Mouse (Mus musculus): ENCODE data around the gene Ctnnb1.

Gene Ctnnb1

DNA sequence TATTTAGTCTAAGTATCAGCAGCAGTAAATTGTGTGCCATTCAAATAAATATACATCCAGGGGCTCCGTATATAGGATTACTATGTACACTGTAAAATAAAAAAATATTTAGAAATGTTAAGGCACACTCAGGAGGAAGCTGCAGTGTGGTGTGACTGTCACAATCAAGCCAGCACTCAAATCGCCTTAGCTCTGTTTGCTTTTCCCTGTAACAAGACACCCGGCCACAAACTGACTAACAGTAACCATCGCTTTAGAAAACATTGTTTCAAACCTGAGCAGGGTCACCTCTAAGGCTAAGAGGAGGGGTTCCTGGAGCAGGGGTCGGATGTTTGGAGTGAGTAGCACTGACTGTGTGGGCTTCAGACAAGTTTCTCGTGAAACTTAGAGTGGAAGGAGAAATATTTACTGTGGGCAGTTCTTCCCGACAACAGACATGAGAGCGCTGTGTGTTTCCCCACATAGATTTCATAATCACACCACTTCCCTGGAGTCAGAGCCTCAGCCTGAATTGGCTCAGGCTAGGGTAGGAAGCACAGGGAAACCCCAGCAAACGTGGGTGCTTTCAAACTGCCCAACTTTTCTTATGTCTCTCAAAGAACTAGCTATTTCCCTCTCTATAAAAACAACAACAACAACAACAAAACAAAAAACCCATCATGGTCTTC is 1.9 kb upstream of the Ctnnb1 start:
- no peak for DNase-seq (ENCODE audit: low spot score in 2 of 2)

DNA sequence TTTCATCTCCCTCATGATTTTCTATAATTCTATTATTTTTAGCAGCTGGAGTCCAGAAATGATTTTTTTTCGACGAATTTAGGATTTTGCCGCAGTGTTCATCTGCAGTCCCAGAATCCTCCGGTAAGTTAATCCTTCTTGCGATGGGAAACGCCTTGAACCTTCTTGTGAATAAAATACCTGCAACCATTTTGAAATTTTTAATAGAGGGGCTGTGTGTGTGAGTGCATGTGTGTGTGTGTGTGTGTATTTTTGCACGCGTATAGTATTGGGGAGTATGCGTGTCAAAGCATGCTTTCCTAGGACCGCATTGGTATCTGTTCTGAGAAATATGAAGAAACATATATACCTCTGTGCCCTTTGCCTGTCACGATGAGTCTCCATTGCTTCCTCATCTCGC is 1.0 kb downstream of the Ctnnb1 start:
- DNase-seq (ENCODE audit: low spot score in 2 of 2) = no peak

DNA sequence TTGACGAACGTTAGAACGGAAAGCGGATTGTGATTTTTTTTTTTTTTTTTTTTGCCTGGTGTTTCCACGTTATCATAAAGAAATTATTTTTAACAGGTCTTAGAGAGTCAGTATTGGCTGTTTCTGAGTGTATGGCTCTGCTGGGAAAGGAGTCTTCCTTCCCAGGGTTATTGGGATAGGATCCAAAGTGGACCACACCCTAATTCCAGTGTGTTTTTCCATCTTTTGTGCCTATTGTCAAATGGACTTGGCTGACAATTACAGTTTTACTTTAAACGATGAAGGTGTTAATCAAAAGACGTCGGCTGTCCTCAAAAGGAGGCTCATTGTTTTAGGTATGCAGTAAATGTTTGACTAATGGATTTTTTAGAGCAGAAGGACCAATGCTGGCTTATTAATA is 1.8 kb downstream of the Ctnnb1 start:
- no peak for DNase-seq (ENCODE audit: low spot score in 2 of 2)

DNA sequence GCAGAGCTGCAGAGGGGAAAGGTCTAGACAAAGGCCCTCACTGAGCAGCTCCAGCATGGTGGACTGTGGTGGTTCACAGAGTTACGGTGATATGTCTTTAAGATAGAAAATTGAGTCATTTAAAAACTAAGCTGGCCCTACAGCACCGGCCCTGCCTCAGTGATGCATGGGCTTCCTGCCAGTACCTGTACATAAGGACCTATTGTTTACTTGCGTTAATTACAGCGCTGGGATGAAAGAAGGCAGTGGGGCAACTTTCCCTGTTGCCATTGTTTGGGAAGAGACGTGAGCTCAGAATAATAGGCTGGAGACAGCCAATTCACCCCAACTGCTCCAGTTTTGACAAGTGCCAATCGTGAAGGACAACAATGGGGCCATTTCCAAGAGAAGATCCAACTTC is 3.4 kb downstream of the Ctnnb1 start:
- DNase-seq (ENCODE audit: low spot score in 2 of 2) = no peak

DNA sequence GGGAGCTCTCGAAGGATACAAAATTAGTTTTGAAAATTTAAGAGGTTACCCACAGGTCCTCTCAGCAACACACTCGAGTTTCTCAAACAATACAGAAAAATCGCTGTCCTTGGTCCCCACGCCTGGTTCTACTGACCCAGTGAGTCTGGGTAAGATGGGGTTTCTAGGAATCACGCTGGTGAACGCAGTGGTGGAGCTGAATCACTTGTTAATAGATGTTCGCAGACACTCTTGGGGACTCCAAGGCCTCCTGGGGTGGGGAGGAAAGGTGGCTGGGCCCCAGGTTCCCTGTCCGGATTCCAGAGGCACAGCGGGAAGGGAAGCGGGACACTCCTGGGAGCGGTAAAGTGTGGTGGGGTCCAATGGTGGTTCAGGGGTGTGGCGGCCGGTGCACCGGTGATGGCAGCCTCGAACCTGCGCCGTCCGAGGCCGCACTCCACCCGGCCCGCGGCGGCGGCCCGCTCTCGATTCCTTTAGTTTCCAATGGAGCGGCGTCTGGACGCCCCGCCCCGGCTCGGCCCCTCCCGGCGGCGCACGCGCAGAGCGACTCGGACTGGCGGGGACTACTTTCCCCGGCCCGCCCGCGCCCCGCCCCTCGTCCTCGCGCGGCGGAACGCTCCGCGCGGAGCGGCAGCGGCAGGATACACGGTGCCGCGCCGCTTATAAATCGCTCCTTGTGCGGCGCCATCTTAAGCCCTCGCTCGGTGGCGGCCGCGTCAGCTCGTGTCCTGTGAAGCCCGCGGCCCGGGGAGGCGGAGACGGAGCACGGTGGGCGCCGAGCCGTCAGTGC is 4.0 kb downstream of the Ctnnb1 start:
- peak; percentile 96 to 97 for DNase-seq (ENCODE audit: low spot score in 2 of 2)

DNA sequence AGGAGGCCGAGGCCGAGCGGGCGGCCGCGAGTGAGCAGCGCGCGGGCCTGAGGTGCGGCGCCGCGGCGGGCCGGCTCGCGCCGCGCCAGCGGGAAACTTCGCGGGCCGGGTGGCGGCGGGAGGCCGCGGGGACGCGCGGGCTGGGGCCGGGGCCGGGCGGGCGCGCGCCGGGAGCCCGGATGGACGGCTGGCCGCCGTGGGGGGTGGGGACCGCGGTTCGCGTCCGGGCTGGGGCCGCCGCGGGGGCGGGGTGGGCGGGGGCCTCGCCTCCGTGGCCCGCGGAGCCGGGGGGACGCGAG is 4.5 kb downstream of the Ctnnb1 start:
- DNase-seq (ENCODE audit: low spot score in 2 of 2) = no peak

DNA sequence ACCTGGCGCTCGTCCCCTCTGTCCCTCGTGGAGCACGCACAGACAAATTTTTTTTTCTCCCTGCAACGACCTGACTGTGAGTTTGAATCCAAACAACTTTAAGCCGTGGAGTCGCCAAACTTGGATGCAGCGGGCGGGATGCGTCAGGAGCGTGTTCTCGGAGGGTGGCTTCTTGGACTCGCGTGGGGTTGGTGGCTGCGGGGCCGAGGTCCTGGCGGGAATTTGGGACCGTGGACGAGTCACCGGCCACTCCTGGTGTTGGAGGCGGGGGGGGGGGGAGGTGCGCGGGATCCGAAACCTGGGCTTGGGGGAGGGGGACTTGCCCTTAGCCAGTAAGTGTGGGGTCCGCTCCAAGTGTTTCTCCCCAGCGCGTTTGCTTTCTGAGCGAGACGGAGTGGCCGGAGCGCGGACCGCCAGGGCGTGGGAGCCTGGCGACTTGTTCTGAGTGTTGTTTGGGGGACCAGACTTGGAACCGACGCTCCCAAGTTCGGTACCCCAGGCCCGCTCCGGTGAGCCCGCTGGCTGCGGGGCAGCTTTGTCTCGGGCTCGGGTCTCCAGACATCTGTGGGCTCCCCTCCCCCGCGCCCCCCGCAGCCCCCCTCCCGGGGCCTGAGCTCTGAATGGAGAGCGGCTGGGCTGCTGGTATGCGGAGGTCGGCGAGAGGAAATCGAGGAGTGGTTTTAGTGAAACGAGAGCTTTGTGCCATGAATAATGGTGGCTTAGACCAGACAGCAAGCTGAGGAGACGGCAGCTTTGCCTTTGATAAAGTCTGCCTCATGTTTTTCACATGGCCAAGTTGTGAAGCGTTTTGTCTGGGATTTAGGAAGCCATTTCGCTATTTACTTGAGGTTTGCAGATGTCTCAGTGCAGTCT is 5.1 kb downstream of the Ctnnb1 start:
- peak in 1 of 2 experiments; percentile 34 for DNase-seq (ENCODE audit: low spot score in 2 of 2)

DNA sequence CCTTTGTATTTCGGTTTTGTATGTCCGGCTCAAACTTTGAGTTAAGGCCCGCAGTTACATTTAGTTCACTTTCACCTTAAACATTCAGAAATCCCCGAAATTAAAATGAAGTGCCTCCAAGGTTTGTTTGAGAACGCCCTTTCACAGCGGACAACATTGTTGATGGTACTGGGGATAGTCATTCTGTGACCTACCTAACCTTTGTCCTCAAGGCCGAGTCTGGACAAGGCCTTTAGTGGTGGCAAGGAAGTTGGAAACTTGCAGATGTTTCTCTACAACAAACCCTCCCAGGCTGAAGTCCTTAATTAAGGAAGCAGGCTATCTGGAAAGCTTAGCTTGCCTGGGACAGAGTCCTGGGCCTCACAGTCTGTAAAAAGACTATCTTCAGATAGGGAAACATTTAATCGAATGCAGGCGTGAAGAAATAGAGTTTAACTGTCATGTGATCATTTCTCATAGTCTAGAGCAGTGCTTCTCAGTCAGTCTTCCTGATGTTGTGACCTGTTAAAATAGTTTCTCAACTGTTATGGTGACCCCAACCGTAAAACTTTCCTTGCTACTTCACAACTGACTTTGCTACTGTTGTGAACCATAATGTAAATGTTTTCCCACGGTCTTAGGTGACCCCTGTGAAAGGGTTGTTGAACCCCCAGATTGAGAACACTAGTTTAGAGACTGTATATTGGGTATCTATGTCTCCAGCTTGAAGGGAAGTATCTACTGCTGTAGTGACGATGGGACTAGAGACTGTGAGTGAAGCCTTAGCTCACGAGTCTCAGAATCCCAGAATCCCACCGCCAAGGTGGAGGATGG is 6.0 kb downstream of the Ctnnb1 start:
- no peak for DNase-seq (ENCODE audit: low spot score in 2 of 2)

DNA sequence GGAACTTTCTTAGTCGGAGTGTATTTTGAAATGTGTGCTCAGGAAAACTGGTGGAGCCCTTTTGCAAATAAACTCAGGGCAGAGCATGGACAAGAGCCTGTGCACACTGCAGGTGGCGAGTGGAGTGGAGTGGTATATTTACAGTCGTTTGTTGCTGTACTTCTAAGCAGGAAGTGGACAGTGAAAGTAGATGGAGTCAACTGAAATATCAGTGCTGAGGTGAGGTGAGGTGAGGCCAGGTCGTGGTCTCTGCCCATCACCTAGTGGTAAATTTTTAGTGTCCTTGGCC is 6.6 kb downstream of the Ctnnb1 start:
- DNase-seq (ENCODE audit: low spot score in 2 of 2) = no peak

DNA sequence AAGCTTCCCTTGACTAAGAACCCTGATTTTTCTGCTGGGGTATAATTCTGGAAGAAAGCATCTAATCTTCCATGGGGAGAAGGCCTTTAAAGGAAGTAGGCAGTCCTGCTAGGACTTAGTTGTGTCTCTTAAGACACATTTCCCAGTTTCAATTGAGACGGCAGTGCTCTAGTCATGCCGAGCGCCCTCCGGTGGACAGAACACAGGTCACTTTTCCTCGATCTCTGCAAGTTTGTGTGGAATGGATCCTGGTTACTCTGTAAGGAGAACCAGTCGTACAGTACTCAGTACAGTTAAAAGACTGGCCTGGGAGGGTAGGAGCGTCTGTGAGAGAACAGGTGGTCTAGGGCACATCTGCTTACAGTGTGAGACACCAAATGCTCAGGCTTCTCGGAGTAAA is 7.3 kb downstream of the Ctnnb1 start:
- DNase-seq (ENCODE audit: low spot score in 2 of 2) = peak; percentile 50 to 54

DNA sequence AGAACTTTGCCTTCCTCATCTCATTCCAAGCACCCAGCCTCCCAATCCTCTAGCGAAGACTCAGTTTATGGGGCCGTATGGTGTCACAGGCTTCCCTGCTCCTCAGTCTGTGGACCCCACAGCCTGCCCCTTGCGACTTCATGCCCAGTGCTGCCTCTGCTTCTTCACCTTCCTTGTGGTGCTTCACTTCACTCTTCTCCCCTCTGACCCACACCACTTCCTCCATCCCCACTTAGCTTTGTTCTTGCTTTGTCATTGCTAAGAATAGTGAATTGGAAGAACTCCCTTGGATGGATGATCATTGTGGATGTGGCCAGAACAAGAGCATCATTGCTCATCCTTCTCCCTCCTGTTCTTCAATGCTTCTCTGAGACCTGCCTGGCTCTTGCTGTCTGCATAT is 11.8 kb downstream of the Ctnnb1 start:
- DNase-seq (ENCODE audit: low spot score in 2 of 2) = no peak

DNA sequence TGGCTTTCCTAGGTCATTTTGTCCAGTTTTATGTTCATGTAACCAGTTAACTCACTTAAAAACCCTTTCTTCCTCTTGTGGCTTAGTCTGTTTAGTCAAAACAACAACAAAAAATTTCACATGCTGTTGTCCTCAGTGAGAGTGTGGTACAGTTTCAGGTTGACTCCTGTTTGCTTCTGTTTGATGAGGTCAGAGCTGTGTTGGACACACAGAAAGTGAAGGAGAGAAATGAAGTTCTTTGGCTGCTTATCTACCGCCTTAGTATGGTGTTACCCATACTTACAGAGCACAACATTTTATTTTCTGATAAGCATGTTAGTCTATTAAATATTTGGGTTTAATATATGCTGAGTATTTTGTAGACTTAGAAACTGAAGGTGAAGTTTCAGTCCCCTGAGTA is 14.7 kb downstream of the Ctnnb1 start:
- no peak for DNase-seq (ENCODE audit: low spot score in 2 of 2)

DNA sequence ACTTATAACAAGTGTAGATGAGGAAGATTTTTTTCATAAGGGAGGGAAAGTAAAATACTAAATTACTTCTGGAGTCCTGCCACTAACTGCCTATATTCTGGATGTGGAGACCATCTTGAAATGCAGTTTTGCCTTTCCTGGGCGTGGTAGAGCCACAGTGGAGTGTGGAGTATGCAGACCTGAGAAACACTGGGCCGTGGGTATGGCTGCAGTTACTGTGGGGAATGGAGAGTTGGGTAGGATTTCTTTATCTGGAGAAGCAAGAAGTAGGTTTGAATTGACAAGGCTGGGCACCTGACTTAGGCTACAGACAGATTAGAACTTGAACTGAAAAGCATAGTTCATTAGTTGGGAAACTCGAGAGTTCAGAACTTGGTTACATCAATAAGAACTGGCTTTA is 15.2 kb downstream of the Ctnnb1 start:
- DNase-seq (ENCODE audit: low spot score in 2 of 2) = no peak

DNA sequence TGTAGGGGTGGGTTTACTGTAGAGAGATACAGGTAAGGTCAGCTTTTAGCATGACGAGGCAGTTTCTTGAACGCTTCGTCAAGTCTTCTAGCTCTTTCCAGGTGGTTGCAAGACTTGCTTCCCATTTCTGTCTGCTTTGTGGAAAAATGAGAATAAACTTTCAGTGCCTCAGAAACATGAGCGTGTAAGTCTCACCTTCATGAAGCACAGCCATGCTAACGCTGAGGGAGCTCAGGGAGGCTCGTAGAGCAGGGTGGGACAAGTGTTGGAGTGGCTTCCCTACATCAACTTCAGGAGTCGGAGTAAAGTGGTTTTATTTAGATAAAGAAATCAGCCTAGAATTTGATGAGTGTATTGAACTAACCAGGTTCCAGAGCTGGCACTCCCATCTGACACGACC is 17.1 kb downstream of the Ctnnb1 start:
- no peak for DNase-seq (ENCODE audit: low spot score in 2 of 2)

DNA sequence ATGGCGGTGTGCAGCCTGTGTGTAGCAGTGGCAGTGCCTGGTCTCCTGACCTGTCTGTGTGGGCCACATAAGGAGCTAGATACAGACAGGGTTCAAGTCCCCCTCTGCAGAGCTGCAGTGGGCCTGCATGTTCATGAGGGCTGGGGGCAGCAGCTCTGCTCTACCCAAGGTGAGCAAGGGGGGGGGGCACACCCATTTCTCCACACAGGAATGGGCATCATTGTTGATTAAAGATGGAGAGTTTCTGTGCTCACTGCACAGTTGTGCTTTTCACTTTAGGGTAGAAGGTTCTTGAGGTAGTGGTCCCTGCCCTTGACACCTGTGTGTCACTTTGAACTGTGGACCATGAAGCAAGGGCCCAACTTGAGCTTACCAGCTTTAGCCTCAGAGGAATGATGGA is 19.8 kb downstream of the Ctnnb1 start:
- DNase-seq (ENCODE audit: low spot score in 2 of 2) = no peak

DNA sequence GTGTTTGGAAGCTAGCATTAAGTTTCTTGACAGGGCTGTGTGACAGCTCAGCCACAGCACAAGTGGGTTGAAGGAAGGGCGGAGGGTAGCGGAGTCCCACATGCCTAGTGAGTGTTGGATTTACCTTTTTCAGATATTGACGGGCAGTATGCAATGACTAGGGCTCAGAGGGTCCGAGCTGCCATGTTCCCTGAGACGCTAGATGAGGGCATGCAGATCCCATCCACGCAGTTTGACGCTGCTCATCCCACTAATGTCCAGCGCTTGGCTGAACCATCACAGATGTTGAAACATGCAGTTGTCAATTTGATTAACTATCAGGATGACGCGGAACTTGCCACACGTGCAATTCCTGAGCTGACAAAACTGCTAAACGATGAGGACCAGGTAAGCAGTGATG is 21.7 kb downstream of the Ctnnb1 start:
- DNase-seq (ENCODE audit: low spot score in 2 of 2) = no peak

DNA sequence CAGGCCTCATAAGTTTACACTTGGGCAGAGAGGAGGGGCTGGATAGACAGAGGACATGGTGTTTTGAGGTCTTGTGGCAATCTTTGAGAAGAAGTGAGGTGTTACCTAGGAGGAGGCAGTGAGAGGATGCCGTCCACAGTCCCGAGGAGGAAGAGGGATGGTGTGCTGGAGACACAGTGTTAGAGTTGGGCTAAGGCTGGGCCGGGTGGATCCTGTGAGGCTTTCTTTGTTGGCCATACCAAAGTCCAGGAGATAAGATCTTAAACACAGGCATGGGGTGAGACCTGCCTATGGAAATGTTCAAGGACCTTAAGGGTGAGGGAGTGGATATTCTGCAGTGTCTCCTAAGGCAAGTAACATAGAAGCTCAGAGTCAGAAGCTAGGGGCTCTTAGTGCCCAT is 22.9 kb downstream of the Ctnnb1 start:
- no peak for DNase-seq (ENCODE audit: low spot score in 2 of 2)

DNA sequence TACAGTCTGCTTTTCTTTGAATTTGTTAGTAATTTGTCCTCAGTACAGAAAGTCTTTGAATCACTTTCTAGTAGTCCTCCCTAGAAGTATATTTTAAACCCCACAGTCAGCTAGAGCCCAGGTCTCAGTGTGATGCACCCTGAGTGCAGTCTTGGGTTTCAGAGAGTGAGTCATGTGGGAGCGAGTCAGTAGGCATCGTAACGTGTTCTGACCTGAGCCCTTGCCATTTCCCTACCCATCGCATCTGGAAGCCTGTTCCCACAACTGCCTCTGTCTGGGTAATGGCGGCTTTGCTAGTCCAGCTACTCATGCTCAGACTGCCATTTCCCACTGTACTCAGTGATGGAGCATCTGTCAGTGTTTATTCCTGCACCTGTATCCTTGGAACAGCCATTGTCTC is 29.0 kb downstream of the Ctnnb1 start:
- DNase-seq (ENCODE audit: low spot score in 2 of 2) = peak in 1 of 2 experiments; percentile 23

DNA sequence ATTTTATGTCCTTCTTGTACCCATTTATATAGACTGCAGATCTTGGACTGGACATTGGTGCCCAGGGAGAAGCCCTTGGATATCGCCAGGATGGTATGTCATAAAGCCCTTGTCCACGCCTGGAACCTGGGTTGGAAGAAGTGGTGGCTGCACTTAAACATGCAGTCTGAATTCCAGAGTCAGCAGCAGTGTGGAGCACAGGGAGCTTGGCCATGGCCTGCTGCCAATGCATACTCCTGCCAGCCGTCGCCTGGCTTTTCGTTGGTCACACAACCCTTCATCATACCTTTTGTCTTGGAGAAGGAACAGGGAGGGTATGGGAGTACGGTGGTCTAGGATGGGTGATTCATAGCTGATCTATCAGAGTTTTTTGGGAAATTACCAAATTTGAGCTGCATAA is 29.5 kb downstream of the Ctnnb1 start:
- DNase-seq (ENCODE audit: low spot score in 2 of 2) = no peak

DNA sequence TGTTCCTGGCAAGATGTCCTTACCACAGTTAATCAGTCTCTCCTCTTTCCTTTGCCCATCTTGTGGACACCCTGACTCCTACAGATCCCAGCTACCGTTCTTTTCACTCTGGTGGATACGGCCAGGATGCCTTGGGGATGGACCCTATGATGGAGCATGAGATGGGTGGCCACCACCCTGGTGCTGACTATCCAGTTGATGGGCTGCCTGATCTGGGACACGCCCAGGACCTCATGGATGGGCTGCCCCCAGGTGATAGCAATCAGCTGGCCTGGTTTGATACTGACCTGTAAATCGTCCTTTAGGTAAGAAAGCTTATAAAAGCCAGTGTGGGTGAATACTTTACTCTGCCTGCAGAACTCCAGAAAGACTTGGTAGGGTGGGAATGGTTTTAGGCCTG is 30.2 kb downstream of the Ctnnb1 start:
- DNase-seq (ENCODE audit: low spot score in 2 of 2) = no peak

DNA sequence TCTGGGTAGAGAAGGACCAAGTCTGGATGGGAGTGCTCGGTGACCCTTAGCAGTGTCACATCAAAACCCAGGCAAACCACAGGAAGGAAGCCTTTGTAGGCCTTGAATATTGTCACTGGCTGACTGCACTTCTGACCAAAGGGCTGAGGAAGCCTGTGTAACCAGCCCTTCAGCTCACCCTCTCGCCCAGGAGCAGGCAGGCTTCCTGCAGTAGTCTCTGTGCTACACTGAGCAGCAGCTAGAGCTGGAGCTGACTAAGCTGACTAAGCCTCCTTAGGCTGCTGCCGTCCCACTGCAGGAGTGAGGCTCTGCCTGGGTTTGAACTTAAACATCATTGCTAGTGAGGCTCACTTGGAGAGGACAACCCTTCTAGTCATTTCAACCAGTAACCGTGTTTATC is 31.6 kb downstream of the Ctnnb1 start:
- no peak for DNase-seq (ENCODE audit: low spot score in 2 of 2)

DNA sequence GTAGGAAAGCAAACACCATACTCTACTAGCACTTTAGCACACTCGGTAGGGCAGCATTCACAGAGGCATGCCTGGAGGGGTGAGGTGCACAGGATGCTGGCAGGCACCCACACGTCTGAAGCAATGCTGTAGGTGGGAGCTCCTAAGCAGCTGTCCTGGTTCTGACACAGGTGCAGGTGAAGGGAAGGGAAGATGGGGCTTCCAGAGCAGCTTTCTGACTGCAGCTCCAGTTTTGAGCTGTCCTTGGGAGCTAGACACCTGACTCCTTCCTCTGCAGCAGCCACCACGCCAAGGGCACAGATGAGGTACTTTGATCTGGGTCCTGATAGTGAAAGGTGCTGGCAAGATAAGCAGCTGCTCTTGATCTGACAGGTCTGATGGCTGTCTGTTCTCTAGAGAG is 32.5 kb downstream of the Ctnnb1 start:
- DNase-seq (ENCODE audit: low spot score in 2 of 2) = no peak

Data from urinary bladder, postnatal 36 days (tissue).